ENCODE assay signal across 18 mouse cellular contexts in the genomic region with DNA sequence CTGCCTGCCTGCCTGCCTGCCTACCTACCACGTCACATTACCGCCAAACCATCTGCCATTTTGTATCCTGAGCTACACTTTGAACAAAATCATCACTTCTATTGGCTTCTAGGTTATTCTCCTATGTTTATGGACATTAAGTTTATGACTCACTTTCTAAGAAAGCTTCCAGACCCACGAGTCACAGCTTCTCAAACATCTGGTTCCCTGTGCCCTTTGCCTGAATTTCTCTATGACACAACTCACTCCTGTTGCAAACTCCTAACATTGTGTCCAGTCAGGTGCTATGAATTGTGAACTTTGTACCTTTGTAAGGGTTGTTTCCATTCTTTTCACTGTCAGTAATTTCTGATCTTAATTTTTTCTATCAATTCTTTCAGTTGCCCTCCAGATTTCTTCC.
"Had no signal": no experiment of that assay in that cellular context is flagged by ENCODE, and none has a peak within 500 bp of the region (broad histone marks: within the 10 kb centered on the region; RNA-seq: fewer than 3 reads in every experiment).

No protein-coding gene starts in this region.

- H3K4me3 ChIP-seq: megakaryocyte, embryonic 14.5 days; midbrain, embryonic 13.5 days; midbrain, embryonic 15.5 days; neural tube, embryonic 12.5 days; stomach, embryonic 15.5 days had no signal

- H3K27ac ChIP-seq: macrophage; midbrain, embryonic 13.5 days; midbrain, embryonic 15.5 days; neural tube, embryonic 12.5 days; stomach, embryonic 15.5 days had no signal

- H3K9ac ChIP-seq: lung, embryonic 14.5 days; midbrain, embryonic 13.5 days; midbrain, embryonic 15.5 days; neural tube, embryonic 12.5 days; stomach, embryonic 15.5 days had no signal

- ATAC-seq: midbrain, embryonic 13.5 days; midbrain, embryonic 15.5 days had no signal

- H3K27me3 ChIP-seq: megakaryocyte, embryonic 14.5 days; midbrain, embryonic 13.5 days; midbrain, embryonic 15.5 days; neural tube, embryonic 12.5 days; stomach, embryonic 15.5 days had no signal

- H3K9me3 ChIP-seq: megakaryocyte, embryonic 14.5 days; midbrain, embryonic 13.5 days; midbrain, embryonic 15.5 days; neural tube, embryonic 12.5 days; stomach, embryonic 15.5 days had no signal

- H3K4me1 ChIP-seq: midbrain, embryonic 13.5 days; midbrain, embryonic 15.5 days; neural tube, embryonic 12.5 days; stomach, embryonic 15.5 days had no signal

- H3K4me2 ChIP-seq: lung, embryonic 14.5 days; midbrain, embryonic 11.5 days; midbrain, embryonic 13.5 days; midbrain, embryonic 15.5 days; neural tube, embryonic 12.5 days; stomach, embryonic 15.5 days had no signal

- H3K36me3 ChIP-seq: midbrain, embryonic 13.5 days; midbrain, embryonic 15.5 days; neural tube, embryonic 12.5 days; stomach, embryonic 15.5 days had no signal

- DNase-seq: lung, adult 18-20 months; lung, embryonic 14.5 days; lung, postnatal 14 days; lung, postnatal 36 days; retina, postnatal 1 day; right cerebral cortex, adult 18-20 months; right cerebral cortex, postnatal 25 days; right cerebral cortex, postnatal 4 days; thymus, adult 18-20 months; thymus, postnatal 14 days; thymus, postnatal 36 days had no signal
